In genomic region chr7:109613051-109613450, GRCm38 (mm10) we compare ENCODE assay signal across 11 mouse cellular contexts.
A peak's percentile ranks its signal among the peaks of the same experiment; 100 is the strongest.
DNase-seq lines count a peak whose midpoint lies in the region; ATAC-seq and TF ChIP-seq lines count a peak whose summit lies in the region.
"Had no signal": no experiment of that assay in that cellular context is flagged by ENCODE, and none has a peak within 500 bp of the region (broad histone marks: within the 10 kb centered on the region; RNA-seq: fewer than 3 reads in every experiment).

No protein-coding gene starts in this region.

- no peak overlapping the region for H3K4me3 ChIP-seq in layer of hippocampus, adult 2 months
- no peak overlapping the region for H3K4me3 ChIP-seq in brown adipose tissue, adult 24 weeks (ENCODE audit: insufficient read depth, low read depth, low read length)
- no peak overlapping the region for H3K4me3 ChIP-seq in forebrain, postnatal 0 days (ENCODE audit: low read depth, low read length)
- H3K4me3 ChIP-seq in neural tube, embryonic 12.5 days = no peak overlapping the region
- H3K4me3 ChIP-seq: erythroblast, embryonic 14.5 days had no signal

- TF ChIP-seq CTCF in layer of hippocampus, adult 2 months (conservative IDR thresholded peaks at IDR 0.05) = no peak
- TF ChIP-seq CTCF in forebrain, postnatal 0 days (IDR thresholded peaks at IDR 0.05; ENCODE audit: low read depth) = no peak

- H3K36me3 ChIP-seq in forebrain, postnatal 0 days (ENCODE audit: insufficient read depth) = no peaks in the 10 kb centered on the region
- no peaks in the 10 kb centered on the region for H3K36me3 ChIP-seq in neural tube, embryonic 12.5 days

- peaks cover 27% of the 10 kb centered on the region for H3K4me1 ChIP-seq in brown adipose tissue, adult 24 weeks (ENCODE audit: control insufficient read depth, insufficient read depth, insufficient read length, low read length)
- H3K4me1 ChIP-seq in forebrain, postnatal 0 days (ENCODE audit: insufficient read depth) = peaks cover 12% of the 10 kb centered on the region; the same call in 1 of the 2 replicates
- peaks cover 56% of the 10 kb centered on the region for H3K4me1 ChIP-seq in neural tube, embryonic 12.5 days

- DNase-seq in layer of hippocampus, adult 2 months (ENCODE audit: low spot score in 2 of 2) = no peak
- DNase-seq in layer of hippocampus, adult 8-10 months (ENCODE audit: low spot score in 2 of 2) = no peak
- DNase-seq in forebrain, postnatal 0 days = no peak
- DNase-seq in right cerebral cortex, postnatal 4 days = no peak
- no peak for DNase-seq in thymus, postnatal 36 days
- DNase-seq: layer of hippocampus, postnatal 36 days; liver, postnatal 0 days had no signal

- no peak for ATAC-seq in forebrain, postnatal 0 days
- no peak for ATAC-seq in neural tube, embryonic 12.5 days (ENCODE audit: low FRiP score, low read depth)
- ATAC-seq in erythroid progenitor cell, adult 5-6 weeks (replicated peaks; ENCODE audit: low FRiP score, poor library complexity, severe bottlenecking) = no peak
- ATAC-seq: liver, postnatal 0 days had no signal

- no peak overlapping the region for H3K9ac ChIP-seq in forebrain, postnatal 0 days
- no peak overlapping the region for H3K9ac ChIP-seq in neural tube, embryonic 12.5 days
- H3K9ac ChIP-seq: liver, postnatal 0 days had no signal

- H3K9me3 ChIP-seq in forebrain, postnatal 0 days (ENCODE audit: low read length) = no peaks in the 10 kb centered on the region
- H3K9me3 ChIP-seq in neural tube, embryonic 12.5 days = no peaks in the 10 kb centered on the region

- H3K27me3 ChIP-seq in forebrain, postnatal 0 days (ENCODE audit: insufficient read depth, low read length) = no peaks in the 10 kb centered on the region
- H3K27me3 ChIP-seq in neural tube, embryonic 12.5 days (replicated peaks) = no peaks in the 10 kb centered on the region

- H3K4me2 ChIP-seq in forebrain, postnatal 0 days (ENCODE audit: low read depth) = no peak overlapping the region
- peak overlapping the region; percentile 40 for H3K4me2 ChIP-seq in neural tube, embryonic 12.5 days (replicated peaks)

- peak overlapping the region; percentile 89 for H3K27ac ChIP-seq in layer of hippocampus, adult 2 months
- H3K27ac ChIP-seq in brown adipose tissue, adult 24 weeks (replicated peaks; ENCODE audit: low read depth, low read length) = peak overlapping the region; percentile 52
- peak overlapping the region; percentile 40; the same call in 1 of the 2 replicates for H3K27ac ChIP-seq in forebrain, postnatal 0 days (ENCODE audit: low read depth, low read length)
- H3K27ac ChIP-seq in neural tube, embryonic 12.5 days = peak overlapping the region; percentile 73

- 78% methylated on average over 3 of the region's 3 CpGs for WGBS in forebrain, postnatal 0 days
- 70% methylated on average over 3 of the region's 3 CpGs for WGBS in neural tube, embryonic 12.5 days
